Mouse (Mus musculus): ENCODE results near the gene A530084C06Rik.

Gene A530084C06Rik

GRCm38 (mm10) chr13:31543021-31543420, 16.1 kb downstream of the A530084C06Rik start:
- DNase-seq (ENCODE audit: low spot score in 2 of 2): no peak

- DNase-seq (ENCODE audit: low spot score in 2 of 2): no peak
Observed at GRCm38 (mm10) chr13:31534726-31535125, 24.4 kb downstream of the A530084C06Rik start.

GRCm38 (mm10) chr13:31531651-31532061, 27.5 kb downstream of the A530084C06Rik start:
- peak; percentile 41 to 62 for DNase-seq (ENCODE audit: low spot score in 2 of 2)

- DNase-seq (ENCODE audit: low spot score in 2 of 2): no peak
Observed at GRCm38 (mm10) chr13:31531186-31531585, 27.9 kb downstream of the A530084C06Rik start.

- DNase-seq (ENCODE audit: low spot score in 2 of 2): no peak
Observed at GRCm38 (mm10) chr13:31524976-31525375, 34.2 kb downstream of the A530084C06Rik start.

GRCm38 (mm10) chr13:31518971-31519370, 40.2 kb downstream of the A530084C06Rik start:
- no peak for DNase-seq (ENCODE audit: low spot score in 2 of 2)

GRCm38 (mm10) chr13:31518411-31518886, 40.7 kb downstream of the A530084C06Rik start:
- DNase-seq (ENCODE audit: low spot score in 2 of 2): peak; percentile 69 to 87

GRCm38 (mm10) chr13:31515261-31515660, 43.9 kb downstream of the A530084C06Rik start:
- peak; percentile 60 to 70 for DNase-seq (ENCODE audit: low spot score in 2 of 2)

- DNase-seq (ENCODE audit: low spot score in 2 of 2): peak; percentile 23 to 26
Observed at GRCm38 (mm10) chr13:31506494-31507167, 52.5 kb downstream of the A530084C06Rik start.

All from urinary bladder, postnatal 36 days (tissue).